Mouse (Mus musculus): ENCODE results near the gene BC048671. TPM values are rescaled to one million over a fixed set of nuclear protein-coding genes. Genes with fewer than 3 reads are reported as not detected.

Gene BC048671
- polyA plus RNA-seq, 1 experiment: not detected

DNA sequence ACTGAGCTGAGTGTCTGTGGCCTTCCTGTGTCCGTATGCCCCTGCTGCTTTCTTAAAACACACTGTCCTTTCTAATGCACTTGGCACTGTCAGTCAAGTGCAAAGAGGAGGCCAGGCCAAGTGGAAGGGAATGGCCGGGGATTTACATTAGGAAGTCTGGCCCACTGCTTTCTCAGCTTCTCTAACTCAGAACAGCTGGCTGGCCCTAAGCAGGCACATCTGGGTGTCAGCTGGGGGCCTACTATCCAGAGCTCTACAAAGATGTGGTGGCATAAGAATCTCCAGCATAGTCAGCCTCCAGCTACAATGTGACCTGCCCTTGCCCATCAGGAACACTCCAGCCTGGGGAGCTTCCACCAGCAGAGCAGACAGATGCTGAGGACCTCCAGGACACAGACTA lies 49.0 kb downstream of the BC048671 start:
- 71% methylated on average over 2 of the region's 2 CpGs for WGBS
- H3K27ac ChIP-seq (ENCODE audit: insufficient read depth, low read depth, low read length): no peak overlapping the region
- no peaks in the 10 kb centered on the region for H3K27me3 ChIP-seq (ENCODE audit: control insufficient read depth, insufficient read depth, low read length)
- no peak overlapping the region for H3K4me3 ChIP-seq (ENCODE audit: low read depth, low read length)
- H3K36me3 ChIP-seq (ENCODE audit: control insufficient read depth, insufficient read depth, low read length): no peaks in the 10 kb centered on the region
- TF ChIP-seq CTCF (IDR thresholded peaks at IDR 0.05; ENCODE audit: extremely low read depth, insufficient read length, insufficient replicate concordance, low read depth, low read length): no peak
- TF ChIP-seq POLR2A (IDR thresholded peaks at IDR 0.05; ENCODE audit: low read depth, low read length): no peak
- no peaks in the 10 kb centered on the region for H3K4me1 ChIP-seq (ENCODE audit: control insufficient read depth, insufficient read depth, insufficient read length, low read length)

Other genes starting within 250 kb of the BC048671 start
- not detected in 2 replicates for gene Vmn1r49, start 222.7 kb upstream of the BC048671 start, polyA plus RNA-seq (2012; rRNA removed)
- not detected in 2 replicates for gene Vmn1r50, start 199.8 kb upstream of the BC048671 start, polyA plus RNA-seq (2012; rRNA removed)
- gene Vmn1r51, start 178.6 kb upstream of the BC048671 start, polyA plus RNA-seq (2012; rRNA removed): not detected in 2 replicates
- gene Vmn1r52, start 126.4 kb upstream of the BC048671 start, polyA plus RNA-seq (2012; rRNA removed): not detected in 2 replicates
- not detected in 2 replicates for gene V1ra8, start 98.4 kb upstream of the BC048671 start, polyA plus RNA-seq (2012; rRNA removed)
- gene Vmn1r53, start 76.8 kb upstream of the BC048671 start, polyA plus RNA-seq (2012; rRNA removed): not detected in 2 replicates
- gene Vmn1r54, start 54.9 kb upstream of the BC048671 start, polyA plus RNA-seq (2012; rRNA removed): not detected in 2 replicates
- gene Chst13, start 24.0 kb downstream of the BC048671 start, polyA plus RNA-seq (2012; rRNA removed): 0.09 and 0.52 TPM in 2 replicates
- gene Uroc1, start 32.1 kb downstream of the BC048671 start, polyA plus RNA-seq (2012; rRNA removed): not detected in 2 replicates
- 14.5 and 26.8 TPM in 2 replicates for gene Zxdc, start 68.3 kb downstream of the BC048671 start, polyA plus RNA-seq (2012; rRNA removed)
- not detected in 2 replicates for gene Cfap100, start 127.6 kb downstream of the BC048671 start, polyA plus RNA-seq (2012; rRNA removed)
- 15.0 and 15.1 TPM in 2 replicates for gene Klf15, start 161.4 kb downstream of the BC048671 start, polyA plus RNA-seq (2012; rRNA removed)
- 20.5 and 53.6 TPM in 2 replicates for gene Aldh1l1, start 185.2 kb downstream of the BC048671 start, polyA plus RNA-seq (2012; rRNA removed)

All from small intestine, adult 2 months (tissue).